Mouse (Mus musculus): ENCODE measurements around the gene Plscr5.

Gene Plscr5

GRCm38 (mm10) chr9:92226795-92227194 is 34.1 kb downstream of the Plscr5 start:
- no peak for DNase-seq (ENCODE audit: low read depth, low spot score)

GRCm38 (mm10) chr9:92228867-92229832 is 36.4 kb downstream of the Plscr5 start:
- DNase-seq (ENCODE audit: low read depth, low spot score) = no peak

- DNase-seq (ENCODE audit: low read depth, low spot score) = no peak
These were observed 37.1 kb downstream of the Plscr5 start for GRCm38 (mm10) chr9:92229833-92230205.

- DNase-seq (ENCODE audit: low read depth, low spot score) = no peak
These were observed 42.2 kb downstream of the Plscr5 start for GRCm38 (mm10) chr9:92234901-92235458.

- DNase-seq (ENCODE audit: low read depth, low spot score) = no peak
These were observed 56.2 kb downstream of the Plscr5 start for GRCm38 (mm10) chr9:92248773-92249446.

GRCm38 (mm10) chr9:92249447-92249852 is 56.7 kb downstream of the Plscr5 start, which contains the start of gene Plscr1:
Gene Plscr1, plus strand, starts transcription at chr9:92249750.
- no peak for DNase-seq (ENCODE audit: low read depth, low spot score)

GRCm38 (mm10) chr9:92249987-92250772 is 57.4 kb downstream of the Plscr5 start:
- peak; percentile 96 for DNase-seq (ENCODE audit: low read depth, low spot score)

GRCm38 (mm10) chr9:92252718-92253117 is 60.0 kb downstream of the Plscr5 start:
- DNase-seq (ENCODE audit: low read depth, low spot score) = no peak

GRCm38 (mm10) chr9:92253585-92254321 is 61.0 kb downstream of the Plscr5 start:
- DNase-seq (ENCODE audit: low read depth, low spot score) = no peak
